Mouse (Mus musculus) frontal cortex, adult (tissue): ENCODE results near the gene Dnajb1.
"Not testable (repeated sequence)": the region's sequence is repeated elsewhere in the genome, so short reads cannot be mapped to it uniquely, and the experiment has no call there.

Experiments
- ATAC-seq: cut with Nextera tagmentation; 2 replicates; pipeline ENCODE4 v1.9.2; 2017; ENCODE audit warnings: mild to moderate bottlenecking, moderate library complexity, mixed read lengths; ENCODE audit not compliant: low TSS enrichment

Dnajb1 gene

GRCm38 (mm10) chr8:83578131-83579055 is 29.6 kb upstream of the Dnajb1 start:
- no peak for ATAC-seq

- no peak for ATAC-seq
Observed at GRCm38 (mm10) chr8:83579676-83580075, 28.3 kb upstream of the Dnajb1 start.

GRCm38 (mm10) chr8:83580826-83581225 is 27.2 kb upstream of the Dnajb1 start:
- ATAC-seq = no peak

GRCm38 (mm10) chr8:83582226-83582625 is 25.8 kb upstream of the Dnajb1 start:
- ATAC-seq = no peak

- no peak for ATAC-seq
Observed at GRCm38 (mm10) chr8:83583236-83583635, 24.8 kb upstream of the Dnajb1 start.

GRCm38 (mm10) chr8:83584771-83585170 is 23.2 kb upstream of the Dnajb1 start:
- no peak for ATAC-seq

GRCm38 (mm10) chr8:83585333-83585732 is 22.7 kb upstream of the Dnajb1 start:
- ATAC-seq = no peak

- ATAC-seq = no peak
Observed at GRCm38 (mm10) chr8:83587644-83588043, 20.3 kb upstream of the Dnajb1 start.

- no peak for ATAC-seq
Observed at GRCm38 (mm10) chr8:83588886-83589285, 19.1 kb upstream of the Dnajb1 start.

- ATAC-seq = no peak
Observed at GRCm38 (mm10) chr8:83590488-83591023, 17.4 kb upstream of the Dnajb1 start.

GRCm38 (mm10) chr8:83592682-83593081 is 15.3 kb upstream of the Dnajb1 start:
- no peak for ATAC-seq

GRCm38 (mm10) chr8:83593325-83594166 is 14.4 kb upstream of the Dnajb1 start:
- peak; percentile 4; the same call in 1 of the 2 replicates for ATAC-seq

GRCm38 (mm10) chr8:83594167-83595049 is 13.6 kb upstream of the Dnajb1 start:
- peak; percentile 89 for ATAC-seq

- ATAC-seq = not testable (repeated sequence)
Observed at GRCm38 (mm10) chr8:83595050-83595345, 13.0 kb upstream of the Dnajb1 start.

GRCm38 (mm10) chr8:83596369-83596768 is 11.6 kb upstream of the Dnajb1 start:
- no peak for ATAC-seq

- no peak for ATAC-seq
Observed at GRCm38 (mm10) chr8:83598146-83598545, 9.8 kb upstream of the Dnajb1 start.

GRCm38 (mm10) chr8:83599814-83600213 is 8.2 kb upstream of the Dnajb1 start:
- no peak for ATAC-seq

- peak; percentile 18; the same call in 1 of the 2 replicates for ATAC-seq
Observed at GRCm38 (mm10) chr8:83602650-83603029, 5.4 kb upstream of the Dnajb1 start.

- peak; percentile 60 for ATAC-seq
Observed at GRCm38 (mm10) chr8:83608398-83608829, 421 bp downstream of the Dnajb1 start.

- no peak for ATAC-seq
Observed at GRCm38 (mm10) chr8:83609086-83609485, 1.1 kb downstream of the Dnajb1 start.

GRCm38 (mm10) chr8:83609547-83610180 is 1.7 kb downstream of the Dnajb1 start:
- ATAC-seq = no peak
